Mouse (Mus musculus): ENCODE measurements around the gene Ptk7.

- TF ChIP-seq CTCF (conservative IDR thresholded peaks at IDR 0.05 in 1 of 2, IDR thresholded peaks at IDR 0.05 in 1 of 2; ENCODE audit: low read depth in 2 of 2, low read length in 2 of 2): no peak
- no peak for TF ChIP-seq NELFE (IDR thresholded peaks at IDR 0.05; ENCODE audit: low read depth, low read length)
- no peak for TF ChIP-seq RAD21 (IDR thresholded peaks at IDR 0.05; ENCODE audit: low read depth, low read length)
- no peak for TF ChIP-seq TBP (conservative IDR thresholded peaks at IDR 0.05; ENCODE audit: low read depth, low read length)
- no peak for TF ChIP-seq POLR2AphosphoS2 (IDR thresholded peaks at IDR 0.05; ENCODE audit: low read depth, low read length)
- no peak for TF ChIP-seq EP300 (IDR thresholded peaks at IDR 0.05; ENCODE audit: low read length)
- TF ChIP-seq USF2 (conservative IDR thresholded peaks at IDR 0.05; ENCODE audit: low read depth, low read length): no peak
- no peak for TF ChIP-seq USF1 (IDR thresholded peaks at IDR 0.05; ENCODE audit: low read depth, low read length)
- TF ChIP-seq CHD1 (IDR thresholded peaks at IDR 0.05; ENCODE audit: low read depth, low read length): no peak
- no peak for TF ChIP-seq POLR2A (IDR thresholded peaks at IDR 0.05; ENCODE audit: low read depth, low read length)
- no peak for TF ChIP-seq ZC3H11A (IDR thresholded peaks at IDR 0.05; ENCODE audit: low read depth, low read length)
- TF ChIP-seq ETS1 (conservative IDR thresholded peaks at IDR 0.05; ENCODE audit: low read depth, low read length): no peak
- TF ChIP-seq E2F4 (IDR thresholded peaks at IDR 0.05; ENCODE audit: insufficient replicate concordance, low read depth, low read length): no peak
- no peak for TF ChIP-seq ZNF384 (IDR thresholded peaks at IDR 0.05; ENCODE audit: low read depth, low read length)
These were observed 40.4 kb downstream of the Ptk7 start for GRCm38 (mm10) chr17:46588913-46589312.
